Mouse (Mus musculus): ENCODE measurements around the gene Gm11077. TPM values are rescaled to one million over a fixed set of nuclear protein-coding genes. Genes with fewer than 3 reads are reported as not detected.

The Gm11077 gene
- not detected for polyA plus RNA-seq (2014; fragmentation: Illumina TruSeq; extraction: RNeasy Lipid Tissue Mini Kit (QIAGEN cat#74804); ENCODE audit: low replicate concordance)

GRCm38 (mm10) chr6:140729272-140729671, at the start of gene Gm11077:
TSS of gene Gm11077 (plus strand) at chr6:140729284.

Other genes with a start within 250 kb of the Gm11077 start
- gene Aebp2, start 106.6 kb upstream of the Gm11077 start, polyA plus RNA-seq (2014; fragmentation: Illumina TruSeq; extraction: RNeasy Lipid Tissue Mini Kit (QIAGEN cat#74804); ENCODE audit: low replicate concordance), result 102 TPM